Mouse (Mus musculus) megakaryocyte, embryonic 14.5 days (primary cell): ENCODE measurements at regions not wholly inside any gene's neighbourhood (a gene's known extent, or its start where the extent isn't known, plus 50 kb on each side); places are given as distances from the start of the nearest gene placed in this dataset.

Experiments
- FLI1 ChIP-seq: IDR thresholded peaks from 2 replicates; pipeline ENCODE4 v1.6.1; 2012; ENCODE audit warnings: low read length, inconsistent platforms, mixed read lengths
- GATA1 ChIP-seq: IDR thresholded peaks from 3 replicates; pipeline ENCODE4 v1.6.1; 2012; ENCODE audit warnings: mixed read lengths, low read length, inconsistent platforms, borderline replicate concordance

DNA sequence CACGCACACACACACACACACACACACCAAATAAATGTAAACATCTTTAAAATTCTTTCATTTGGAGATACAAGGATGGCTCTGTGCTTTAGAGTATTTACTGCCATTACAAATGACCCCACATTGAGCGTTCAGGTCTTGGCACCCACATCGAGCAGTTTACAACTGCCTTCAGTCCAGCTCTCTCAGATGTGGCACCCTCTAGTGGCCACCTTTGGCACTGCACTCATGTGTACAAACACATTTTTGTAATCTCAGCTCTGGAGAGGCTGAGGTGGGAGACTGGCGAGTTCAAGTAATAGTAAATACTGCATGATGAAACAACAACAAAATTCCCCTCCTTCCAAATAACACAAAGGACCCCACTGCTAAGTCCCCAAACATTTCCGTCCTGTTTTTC, 198.6 kb upstream of the Dkk2 start:
- TF ChIP-seq GATA1 (no peak), FLI1 (no peak)
